Comparison of ENCODE assay signal across 16 mouse cellular contexts in genomic region chr1:140693482-140693881, GRCm38 (mm10).
"Had no signal": no experiment of that assay in that cellular context is flagged by ENCODE, and none has a peak within 500 bp of the region (broad histone marks: within the 10 kb centered on the region; RNA-seq: fewer than 3 reads in every experiment).

No protein-coding gene starts in this region.

- DNase-seq: heart, postnatal 10 days; heart, postnatal 14 days; heart, postnatal 36 days; heart, postnatal 4 days; kidney, adult 11 months; kidney, adult 18-20 months; kidney, adult 2 months; kidney, adult 8-10 months; kidney, adult 9 months; kidney, postnatal 10 days; kidney, postnatal 14 days; kidney, postnatal 25 days; kidney, postnatal 36 days; kidney, postnatal 4 days; layer of hippocampus, adult 9-11 months; layer of hippocampus, postnatal 36 days had no signal
